In the genomic region with DNA sequence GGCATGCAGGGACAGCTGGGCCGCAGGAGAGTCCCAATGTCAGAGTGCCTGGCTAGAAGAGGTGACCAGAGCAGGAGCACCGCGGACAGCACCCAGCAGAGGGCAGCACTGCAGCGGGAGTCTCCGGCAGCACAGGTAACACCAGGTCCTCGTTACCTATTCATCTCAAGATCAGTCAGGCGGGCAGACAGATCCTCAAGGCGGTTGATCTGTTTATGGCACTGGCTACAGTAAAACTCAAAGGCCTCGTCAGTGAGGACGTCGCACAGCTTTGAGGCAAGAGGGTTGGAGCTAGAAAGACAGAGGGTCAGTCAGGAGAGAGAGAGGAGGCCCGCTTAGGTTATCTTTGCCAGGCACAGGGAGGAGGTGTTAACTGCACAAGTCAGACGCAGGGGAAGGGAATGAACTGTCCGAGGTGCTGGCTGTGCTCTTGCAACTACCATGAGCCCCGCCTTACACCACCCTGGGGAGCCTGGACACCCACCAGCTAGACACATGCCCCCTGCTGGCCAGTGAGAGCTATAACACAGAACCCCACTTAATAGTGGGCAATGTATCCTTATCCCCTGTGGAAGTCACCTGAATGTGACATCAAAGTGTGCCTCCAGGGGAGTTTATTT, we compare ENCODE assay signal across 8 mouse cellular contexts. TPM values are rescaled to one million over a fixed set of nuclear protein-coding genes. Genes with fewer than 3 reads are reported as not detected.
DNase-seq lines count a peak whose midpoint lies in the region; ATAC-seq and TF ChIP-seq lines count a peak whose summit lies in the region.

No protein-coding gene starts in this region.

- H3K9ac ChIP-seq in hindbrain, embryonic 14.5 days = no peak overlapping the region

- no peak overlapping the region for H3K4me3 ChIP-seq in hindbrain, embryonic 14.5 days (replicated peaks; ENCODE audit: low read length)

- no peaks in the 10 kb centered on the region for H3K27me3 ChIP-seq in Patski
- H3K27me3 ChIP-seq in hindbrain, embryonic 14.5 days (ENCODE audit: control insufficient read depth, insufficient read depth, low read length) = no peaks in the 10 kb centered on the region

- no peaks in the 10 kb centered on the region for H3K9me3 ChIP-seq in hindbrain, embryonic 14.5 days (ENCODE audit: control insufficient read depth, low read length)

- in situ Hi-C loops in Patski (cut with MboI; ENCODE audit: low pct_unique_long_range_greater_than_20kb) = loop anchor here (5.0 kb wide), 2 partner anchors 80 to 120 kb away; a partner anchor contains a TSS

- peak; percentile 35 for DNase-seq in Patski (ENCODE audit: low read depth, low spot score)
- peak; percentile 93 to 96 for DNase-seq in cerebellum, postnatal 10 days
- DNase-seq in frontal cortex, postnatal 36 days (ENCODE audit: low spot score in 2 of 2) = peak; percentile 64 to 68
- peak; percentile 66 for DNase-seq in hindbrain, embryonic 14.5 days (ENCODE audit: low spot score)
- DNase-seq in layer of hippocampus, postnatal 36 days = peak; percentile 46 to 61
- DNase-seq in lung, postnatal 4 days = peak; percentile 84 to 86
- DNase-seq in retina, postnatal 7 days (ENCODE audit: low read depth, low spot score) = peak; percentile 55
- peak; percentile 84 for DNase-seq in urinary bladder, postnatal 14 days (ENCODE audit: low spot score)

- CTCF ChIA-PET in Patski (lab: Charles Lee) = interaction anchor here (0.6 to 2.6 kb wide), 21 partner anchors 9 to 210 kb away, joined by 3 to 24 read pairs (median 4); a partner anchor contains a TSS

- TF ChIP-seq CTCF in Patski (IDR thresholded peaks at IDR 0.05) = peak; percentile 87

- peaks cover 84% of the 10 kb centered on the region for H3K36me3 ChIP-seq in hindbrain, embryonic 14.5 days (replicated peaks; ENCODE audit: control insufficient read depth, insufficient read depth)

- POLR2A ChIA-PET in Patski (lab: Charles Lee) = no interaction called here

- no peak overlapping the region for H3K4me2 ChIP-seq in hindbrain, embryonic 14.5 days (replicated peaks)

- peak; percentile 53 for ATAC-seq in Patski
- 0 out of 2 replicates have a peak, but pooled peaks have one; percentile 53 for ATAC-seq in hindbrain, embryonic 14.5 days (ENCODE audit: low FRiP score)

- 15% methylated on average over 15 of the region's 15 CpGs for WGBS in hindbrain, embryonic 14.5 days

- no peaks in the 10 kb centered on the region for H3K4me1 ChIP-seq in hindbrain, embryonic 14.5 days (replicated peaks; ENCODE audit: control insufficient read depth, insufficient read depth, low read length)

- H3K27ac ChIP-seq in hindbrain, embryonic 14.5 days = no peak overlapping the region

RNA-seq across cellular contexts. Expression of a gene that starts 26.4 kb away (rescaled TPM):
- polyA plus RNA-seq in Patski (2021) = 23.7 TPM
- 21.5 and 27.5 TPM in 2 replicates for polyA plus RNA-seq in hindbrain, embryonic 14.5 days (2014; fragmentation: Nextera tagmentation; extraction: Ambion mirVana)
- 10 to 100 TPM; 52.5 to 60.2 TPM for total RNA-seq in layer of hippocampus, postnatal 36 days (2021)

RNA-seq across cellular contexts. Expression of a gene that starts 57.4 kb away (rescaled TPM):
- polyA plus RNA-seq in Patski (2021) = 35.9 TPM
- 27.4 and 29.5 TPM in 2 replicates for polyA plus RNA-seq in hindbrain, embryonic 14.5 days (2014; fragmentation: Nextera tagmentation; extraction: Ambion mirVana)
- 100 to 1,000 TPM in 1 of 2 experiments, 10 to 100 TPM in 1; 99.5 to 112 TPM for total RNA-seq in layer of hippocampus, postnatal 36 days (2021)

RNA-seq across cellular contexts. Expression of a gene that starts 59.6 kb away (rescaled TPM):
- 0.08 TPM for polyA plus RNA-seq in Patski (2021)
- 0.44 and 1.8 TPM in 2 replicates for polyA plus RNA-seq in hindbrain, embryonic 14.5 days (2014; fragmentation: Nextera tagmentation; extraction: Ambion mirVana)
- total RNA-seq in layer of hippocampus, postnatal 36 days (2021) = under 1 TPM; 0.95 to 0.96 TPM

Comparison
In these comparisons a context has a peak if more than half of its experiments do, and no peak if none do; other contexts are left out.
1. DNase-seq: peak in every context shown above with its lines; median percentile 94 in cerebellum, postnatal 10 days; 85 in lung, postnatal 4 days; 84 in urinary bladder, postnatal 14 days; 66 in frontal cortex, postnatal 36 days; 66 in hindbrain, embryonic 14.5 days; 55 in retina, postnatal 7 days; 54 in layer of hippocampus, postnatal 36 days; 35 in Patski.